Mouse (Mus musculus): ENCODE measurements around the gene Ripor2. TPM values are rescaled to one million over a fixed set of nuclear protein-coding genes. Genes with fewer than 3 reads are reported as not detected.

Ripor2 gene
- total RNA-seq, 1 experiment from 2014 or later: 72.0 TPM

DNA sequence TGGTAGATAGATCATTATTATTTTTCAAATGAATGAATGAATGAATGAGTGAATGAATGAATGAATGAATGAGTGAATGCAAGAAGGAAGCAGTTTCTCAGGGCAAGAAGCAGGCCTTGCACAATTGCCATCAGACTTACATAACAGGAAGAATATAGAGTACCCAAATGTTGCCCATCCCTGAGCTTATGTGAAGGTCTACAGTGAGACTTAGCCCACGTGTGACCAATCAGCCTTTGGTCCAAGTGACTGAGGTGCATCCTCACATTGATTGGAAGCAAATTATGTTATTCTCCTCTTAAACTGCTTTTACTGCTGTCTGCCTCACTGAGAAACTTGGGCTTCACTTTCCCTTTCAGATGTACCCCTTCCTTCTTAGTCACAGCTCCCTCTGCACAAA is 26.7 kb downstream of the Ripor2 start:
- ATAC-seq (replicated peaks in 1 of 2; ENCODE audit: insufficient read depth in 1 of 2, low FRiP score in 2 of 2, low TSS enrichment in 1 of 2, low read depth in 1 of 2, poor library complexity in 2 of 2, severe bottlenecking in 2 of 2): no peak; a peak in 1 of 4 replicates

DNA sequence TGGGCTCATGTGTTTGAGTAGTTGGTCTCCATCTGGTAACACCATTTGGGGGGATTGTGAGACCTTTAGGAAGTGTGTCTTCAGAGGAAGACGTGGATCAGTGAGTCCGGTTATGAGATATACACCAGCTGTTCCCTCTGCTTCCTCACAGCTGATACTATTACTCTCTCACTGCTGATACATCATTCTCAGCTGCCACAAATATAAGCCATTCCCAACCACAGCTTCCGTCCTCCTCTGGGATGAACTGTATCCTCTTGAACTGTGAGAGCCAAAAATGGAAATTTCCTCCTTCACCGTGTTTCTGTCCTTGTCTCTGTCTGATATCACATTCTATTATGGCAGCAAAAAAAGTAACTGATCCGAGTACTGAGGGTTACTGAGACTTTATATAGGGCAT is 28.9 kb downstream of the Ripor2 start:
- no peak for ATAC-seq (replicated peaks in 1 of 2; ENCODE audit: insufficient read depth in 1 of 2, low FRiP score in 2 of 2, low TSS enrichment in 1 of 2, low read depth in 1 of 2, poor library complexity in 2 of 2, severe bottlenecking in 2 of 2)

DNA sequence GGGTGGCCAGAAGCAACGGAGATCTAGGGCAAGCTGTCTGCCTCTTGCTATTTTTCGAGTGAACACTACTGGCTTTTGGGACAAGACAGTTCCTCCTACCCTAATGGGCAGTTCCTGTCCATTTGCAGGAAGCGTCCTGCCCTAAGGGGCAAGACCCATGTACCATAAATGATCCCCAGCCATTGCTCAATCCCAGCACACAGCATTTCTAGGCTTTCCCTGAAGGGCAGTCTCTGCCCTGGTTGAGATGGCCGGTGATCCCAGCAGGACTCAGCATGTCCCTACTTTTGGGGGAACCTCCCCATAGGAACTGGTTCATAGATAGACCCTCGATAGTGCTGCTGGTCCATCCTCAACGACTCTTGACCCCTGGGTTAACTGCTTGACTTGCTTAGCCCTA is 31.0 kb downstream of the Ripor2 start:
- ATAC-seq (replicated peaks in 1 of 2; ENCODE audit: insufficient read depth in 1 of 2, low FRiP score in 2 of 2, low TSS enrichment in 1 of 2, low read depth in 1 of 2, poor library complexity in 2 of 2, severe bottlenecking in 2 of 2): no peak

DNA sequence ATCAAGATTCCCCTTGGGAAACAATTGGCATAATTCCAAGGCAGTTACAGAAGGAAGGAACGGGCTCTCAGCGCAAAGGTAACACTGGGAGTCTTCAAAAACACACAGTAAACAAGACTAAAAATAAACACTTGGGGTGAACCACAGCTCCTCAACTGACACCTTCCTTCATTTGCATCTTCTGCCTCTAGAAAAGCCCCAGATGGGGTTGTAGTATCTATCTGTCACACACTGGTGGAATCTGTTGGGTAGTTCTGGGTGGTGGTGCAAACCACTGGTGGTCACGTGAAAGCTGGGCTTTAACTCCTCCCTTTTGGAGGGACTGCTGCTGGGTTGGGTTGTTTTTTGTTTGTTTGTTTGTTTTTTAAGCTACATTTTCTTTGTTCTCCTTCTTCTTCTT is 31.4 kb downstream of the Ripor2 start:
- peak in 1 of 2 experiments; percentile 11; a peak in 1 of 4 replicates for ATAC-seq (replicated peaks in 1 of 2; ENCODE audit: insufficient read depth in 1 of 2, low FRiP score in 2 of 2, low TSS enrichment in 1 of 2, low read depth in 1 of 2, poor library complexity in 2 of 2, severe bottlenecking in 2 of 2)

DNA sequence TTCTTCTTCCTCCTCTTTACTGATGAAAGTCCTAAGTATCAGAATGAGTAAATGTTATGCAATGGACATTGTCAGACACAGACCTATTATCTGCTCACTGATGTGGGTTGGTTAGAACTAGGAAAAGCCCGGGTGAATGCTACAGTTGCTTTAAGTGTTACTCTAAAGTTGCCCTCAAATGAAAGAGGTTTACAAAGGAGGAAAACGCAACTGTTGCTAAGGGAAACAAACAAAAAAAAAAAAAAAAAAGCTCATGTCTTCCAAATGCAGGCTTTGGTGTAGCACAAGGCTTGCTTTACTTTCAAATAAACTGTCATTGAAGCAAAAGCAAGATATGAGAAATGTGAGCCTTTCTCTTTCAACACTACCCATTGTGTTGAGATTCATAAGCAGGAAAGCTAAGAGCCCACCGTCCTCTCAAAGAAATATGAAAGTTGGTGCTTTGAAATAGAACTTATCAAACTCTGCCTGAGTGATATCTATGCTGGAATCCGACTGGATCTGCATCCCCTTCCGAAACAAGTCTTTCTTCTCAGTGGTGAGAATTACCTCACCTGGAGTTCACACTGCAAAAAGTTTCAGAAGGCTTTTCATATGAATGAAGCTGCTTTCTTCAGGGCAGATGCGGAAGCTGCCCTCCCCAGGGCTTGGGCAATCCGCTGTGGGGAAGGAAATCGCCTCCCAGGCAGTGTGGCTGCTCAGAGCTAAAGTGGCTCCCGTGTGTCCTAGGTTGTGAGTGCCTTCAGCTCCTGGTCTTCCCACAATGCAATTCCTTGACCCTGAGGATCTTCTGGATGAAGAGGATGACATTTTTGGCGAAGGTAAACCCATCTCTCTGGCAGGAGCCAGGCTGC is 32.2 kb downstream of the Ripor2 start:
- peak; percentile 63 to 67; a peak in 3 of 4 replicates for ATAC-seq (replicated peaks in 1 of 2; ENCODE audit: insufficient read depth in 1 of 2, low FRiP score in 2 of 2, low TSS enrichment in 1 of 2, low read depth in 1 of 2, poor library complexity in 2 of 2, severe bottlenecking in 2 of 2)

DNA sequence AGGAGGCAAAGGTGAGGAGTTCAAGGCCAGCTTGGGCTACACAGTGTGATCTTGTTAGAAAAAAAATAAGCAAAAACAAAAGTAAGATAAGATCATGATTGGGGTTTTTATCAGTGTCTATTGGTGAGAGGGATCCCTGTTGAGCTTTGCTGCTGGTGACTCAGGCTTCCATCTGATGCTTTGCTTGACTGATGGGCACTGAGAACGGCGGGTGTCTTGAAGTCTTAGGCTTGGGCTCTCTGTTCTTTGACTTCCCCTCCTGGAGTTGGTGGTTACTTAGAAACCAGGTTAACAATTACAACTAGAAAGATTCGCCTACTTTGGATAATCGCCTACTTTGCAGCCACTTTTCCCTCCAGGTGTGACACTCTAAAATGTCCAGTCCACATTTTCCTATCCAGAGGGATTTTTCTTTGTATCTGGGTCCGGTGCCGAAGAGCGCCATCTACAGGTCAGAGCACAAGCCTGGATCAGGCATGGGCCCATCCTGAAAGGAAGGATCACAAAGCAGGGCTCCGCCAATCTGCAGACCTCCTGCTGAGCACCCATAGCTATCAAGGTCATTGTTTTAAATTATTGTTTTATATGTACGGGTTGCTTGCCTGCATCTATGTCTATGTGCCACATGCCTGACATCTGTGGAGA is 34.1 kb downstream of the Ripor2 start:
- ATAC-seq (replicated peaks in 1 of 2; ENCODE audit: insufficient read depth in 1 of 2, low FRiP score in 2 of 2, low TSS enrichment in 1 of 2, low read depth in 1 of 2, poor library complexity in 2 of 2, severe bottlenecking in 2 of 2): no peak; a peak in 1 of 4 replicates

DNA sequence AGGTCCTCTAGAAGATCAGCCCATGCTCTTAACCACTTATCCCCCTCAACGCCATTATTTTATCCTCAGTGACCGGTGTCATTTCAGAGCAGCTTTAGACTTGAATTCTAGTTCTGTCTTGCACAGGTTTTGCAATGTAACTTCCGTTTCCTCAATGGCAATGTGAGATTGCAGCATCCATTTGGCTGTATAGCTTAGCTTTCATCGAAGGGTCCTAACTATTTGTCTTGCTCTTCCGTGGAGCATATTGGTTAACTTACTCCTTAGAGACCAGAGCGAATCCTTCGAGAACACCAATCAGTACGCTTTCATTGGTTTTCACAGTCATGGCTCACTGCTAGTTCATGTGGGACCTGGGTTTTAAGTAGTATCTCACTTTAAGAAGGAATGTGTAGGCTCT is 34.7 kb downstream of the Ripor2 start:
- peak in 1 of 2 experiments; percentile 9; a peak in 1 of 4 replicates for ATAC-seq (replicated peaks in 1 of 2; ENCODE audit: insufficient read depth in 1 of 2, low FRiP score in 2 of 2, low TSS enrichment in 1 of 2, low read depth in 1 of 2, poor library complexity in 2 of 2, severe bottlenecking in 2 of 2)

DNA sequence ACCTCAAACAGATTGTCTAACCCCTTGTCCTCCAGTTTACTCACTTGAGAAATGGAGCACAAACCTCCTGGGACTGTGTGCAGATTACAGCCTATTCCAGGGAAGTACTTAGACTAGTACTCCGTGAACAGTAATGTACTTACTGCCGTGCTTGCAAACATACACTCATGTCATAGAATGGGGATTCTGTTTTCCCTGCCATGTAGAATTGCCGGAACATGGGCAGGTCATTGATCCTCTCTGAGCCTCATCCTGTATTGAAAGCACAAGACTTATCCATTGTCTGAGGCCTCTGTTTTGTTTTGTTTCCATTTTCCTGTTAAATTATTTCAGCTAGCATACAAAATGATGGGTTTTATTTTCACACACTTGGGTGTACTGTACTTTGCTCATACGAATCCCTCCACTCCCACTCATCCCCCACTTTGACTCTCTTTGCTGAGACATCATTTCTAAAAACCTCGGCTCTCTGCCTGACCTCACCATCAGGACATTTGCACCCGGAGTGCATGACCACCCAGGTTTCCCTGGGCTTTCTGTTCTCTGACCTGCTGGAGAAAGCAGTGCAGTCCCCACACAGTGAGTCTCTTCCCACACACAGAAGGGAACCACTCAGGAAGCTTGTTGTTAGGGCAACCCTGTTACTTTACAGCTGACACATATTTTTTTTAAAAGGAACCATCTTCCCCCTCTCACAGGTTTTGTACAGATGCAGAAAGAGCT is 35.2 kb downstream of the Ripor2 start:
- ATAC-seq (replicated peaks in 1 of 2; ENCODE audit: insufficient read depth in 1 of 2, low FRiP score in 2 of 2, low TSS enrichment in 1 of 2, low read depth in 1 of 2, poor library complexity in 2 of 2, severe bottlenecking in 2 of 2): no peak

DNA sequence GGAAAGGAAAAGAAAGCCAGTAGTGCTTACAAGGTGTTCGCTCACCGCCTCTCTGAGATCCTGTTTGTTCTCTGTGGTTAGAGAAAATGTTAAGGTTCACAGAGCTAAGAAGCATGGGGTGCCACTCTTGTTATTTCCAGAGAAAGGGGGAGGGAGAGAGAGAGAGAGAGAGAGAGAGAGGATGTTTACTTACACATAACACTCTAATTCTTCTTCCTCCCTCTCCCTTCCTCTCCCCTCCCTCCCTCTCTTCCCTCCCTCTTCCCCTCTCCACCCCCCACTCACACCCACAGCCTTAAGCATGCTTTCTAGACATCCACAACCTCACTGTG is 35.8 kb downstream of the Ripor2 start:
- ATAC-seq (replicated peaks in 1 of 2; ENCODE audit: insufficient read depth in 1 of 2, low FRiP score in 2 of 2, low TSS enrichment in 1 of 2, low read depth in 1 of 2, poor library complexity in 2 of 2, severe bottlenecking in 2 of 2): no peak

DNA sequence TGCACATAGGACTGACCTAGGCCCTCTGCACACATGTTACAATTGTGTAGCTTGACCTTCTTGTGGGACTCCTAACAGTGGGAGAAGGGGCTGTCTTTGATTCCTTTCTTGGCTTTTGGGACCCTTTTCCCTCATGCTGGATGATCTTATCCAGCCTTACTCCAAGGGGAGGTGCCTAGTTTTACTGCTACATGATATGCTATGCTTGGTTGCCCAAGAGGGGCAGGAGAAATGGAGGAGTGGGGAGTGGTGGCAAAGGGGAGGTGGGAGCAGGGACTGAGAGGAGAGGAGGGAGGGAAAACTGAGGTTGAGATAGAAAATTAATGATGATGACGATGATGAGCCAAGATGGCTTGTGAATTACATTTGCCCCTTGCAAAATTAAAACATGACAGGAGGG is 37.7 kb downstream of the Ripor2 start:
- ATAC-seq (replicated peaks in 1 of 2; ENCODE audit: insufficient read depth in 1 of 2, low FRiP score in 2 of 2, low TSS enrichment in 1 of 2, low read depth in 1 of 2, poor library complexity in 2 of 2, severe bottlenecking in 2 of 2): no peak

DNA sequence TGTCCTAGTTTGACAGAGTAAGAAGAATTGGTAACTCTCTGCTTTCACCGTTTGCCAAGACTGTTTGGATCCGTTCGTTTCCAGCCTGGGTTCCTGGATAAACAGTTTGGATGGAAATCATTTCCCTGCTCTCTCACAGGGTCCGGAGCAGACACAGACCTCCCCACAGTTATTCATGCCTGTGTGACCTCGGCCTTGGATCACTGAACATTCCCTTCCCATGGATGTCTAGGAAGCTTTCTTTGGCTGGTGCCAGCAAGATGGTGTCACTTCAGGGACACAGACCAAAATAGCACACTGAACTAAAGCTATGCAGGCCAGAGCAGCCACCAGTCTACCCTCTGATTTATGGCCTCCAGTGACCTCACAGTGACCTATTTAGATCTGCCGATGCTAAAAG is 38.5 kb downstream of the Ripor2 start:
- no peak for ATAC-seq (replicated peaks in 1 of 2; ENCODE audit: insufficient read depth in 1 of 2, low FRiP score in 2 of 2, low TSS enrichment in 1 of 2, low read depth in 1 of 2, poor library complexity in 2 of 2, severe bottlenecking in 2 of 2)

DNA sequence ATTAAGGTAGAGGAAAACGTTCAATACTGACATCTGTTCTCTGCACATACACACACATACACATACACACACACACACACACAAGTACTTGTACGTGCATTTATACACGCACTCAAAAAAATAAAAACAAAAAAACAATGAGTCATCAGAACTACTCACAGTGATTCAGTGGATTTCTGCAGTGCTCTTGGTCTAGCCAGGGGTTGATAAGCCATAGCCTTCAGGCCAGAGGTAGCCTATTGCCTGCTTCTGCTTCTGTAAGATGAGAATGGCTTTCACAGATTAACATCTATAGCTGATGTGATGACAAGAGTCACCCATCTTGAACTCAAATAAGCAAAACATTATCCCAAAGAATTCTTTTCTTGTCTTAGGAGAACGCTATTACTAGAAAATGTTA is 41.6 kb downstream of the Ripor2 start:
- no peak for ATAC-seq (replicated peaks in 1 of 2; ENCODE audit: insufficient read depth in 1 of 2, low FRiP score in 2 of 2, low TSS enrichment in 1 of 2, low read depth in 1 of 2, poor library complexity in 2 of 2, severe bottlenecking in 2 of 2)

DNA sequence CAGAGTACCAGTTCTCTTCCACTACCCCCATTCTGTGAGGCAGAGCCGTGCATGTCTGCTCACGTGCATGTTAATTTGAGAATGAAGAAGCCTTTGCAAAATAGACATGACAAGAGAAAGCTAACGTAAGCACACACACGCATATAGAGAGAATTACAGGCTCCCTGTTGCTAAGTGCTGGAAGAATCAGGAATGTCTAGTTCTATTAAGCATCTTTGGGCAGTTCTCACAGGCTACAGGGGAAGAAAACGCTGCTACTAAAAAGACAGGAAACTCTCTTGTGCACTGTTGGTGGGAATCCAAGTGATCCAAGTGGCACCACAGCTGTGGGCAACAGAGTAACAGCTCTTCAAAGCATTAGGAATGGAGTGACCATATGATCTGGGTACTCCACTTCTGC is 43.1 kb downstream of the Ripor2 start:
- ATAC-seq (replicated peaks in 1 of 2; ENCODE audit: insufficient read depth in 1 of 2, low FRiP score in 2 of 2, low TSS enrichment in 1 of 2, low read depth in 1 of 2, poor library complexity in 2 of 2, severe bottlenecking in 2 of 2): no peak

DNA sequence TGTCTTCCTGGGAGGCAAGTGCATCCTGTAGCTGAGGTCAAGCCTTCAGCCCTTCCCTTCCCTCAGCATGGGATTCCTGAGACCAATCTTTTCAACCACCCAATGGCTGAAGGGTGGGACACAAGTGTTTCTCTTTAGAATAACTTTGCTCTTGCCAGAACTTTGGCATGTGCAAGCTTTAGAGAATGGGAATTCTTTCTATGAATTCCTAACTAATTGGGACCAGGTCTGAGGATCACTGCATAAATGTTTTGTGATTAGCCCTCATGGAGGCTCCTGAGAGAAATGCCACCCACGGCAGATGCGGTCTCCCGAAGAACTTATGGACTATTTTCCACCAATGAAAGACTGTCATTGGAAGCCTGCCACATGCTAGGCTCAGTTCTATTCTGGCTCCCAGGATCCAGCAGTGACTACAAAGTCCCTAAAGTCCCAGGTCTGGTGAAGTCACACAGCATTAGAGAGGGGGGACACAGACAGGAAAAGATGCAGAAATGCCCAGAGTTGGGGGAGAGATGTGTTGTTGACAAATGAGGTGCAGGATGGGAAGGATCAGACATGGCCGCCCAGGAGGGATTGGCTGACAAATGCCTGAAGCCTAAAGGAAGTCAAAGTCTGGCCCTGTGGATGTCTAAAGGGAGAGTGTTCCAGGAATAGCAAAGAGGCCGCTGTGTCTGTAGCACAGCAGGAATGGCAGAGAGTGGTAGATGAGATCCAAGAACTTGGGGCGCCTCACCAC is 44.9 kb downstream of the Ripor2 start:
- ATAC-seq (replicated peaks in 1 of 2; ENCODE audit: insufficient read depth in 1 of 2, low FRiP score in 2 of 2, low TSS enrichment in 1 of 2, low read depth in 1 of 2, poor library complexity in 2 of 2, severe bottlenecking in 2 of 2): no peak

DNA sequence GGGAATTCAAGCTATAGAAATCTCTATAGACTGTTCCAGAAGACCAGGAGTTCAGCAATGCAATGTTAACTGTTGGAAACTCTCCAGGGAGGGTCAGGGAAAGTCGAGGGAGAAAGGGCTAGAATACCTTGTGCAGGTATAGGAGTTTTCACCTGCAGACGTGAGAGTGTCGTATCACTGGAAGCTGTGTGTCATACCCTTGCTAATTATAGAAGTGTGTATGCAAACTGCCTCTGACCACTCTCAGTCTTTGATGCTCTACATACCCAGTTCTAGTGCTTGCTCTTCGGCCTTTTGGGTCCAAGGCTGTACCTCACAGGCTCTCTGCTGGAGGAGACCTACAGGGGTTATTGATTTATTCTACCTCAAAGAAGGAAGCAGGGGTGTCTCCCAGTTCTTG is 46.2 kb downstream of the Ripor2 start:
- no peak for ATAC-seq (replicated peaks in 1 of 2; ENCODE audit: insufficient read depth in 1 of 2, low FRiP score in 2 of 2, low TSS enrichment in 1 of 2, low read depth in 1 of 2, poor library complexity in 2 of 2, severe bottlenecking in 2 of 2)

DNA sequence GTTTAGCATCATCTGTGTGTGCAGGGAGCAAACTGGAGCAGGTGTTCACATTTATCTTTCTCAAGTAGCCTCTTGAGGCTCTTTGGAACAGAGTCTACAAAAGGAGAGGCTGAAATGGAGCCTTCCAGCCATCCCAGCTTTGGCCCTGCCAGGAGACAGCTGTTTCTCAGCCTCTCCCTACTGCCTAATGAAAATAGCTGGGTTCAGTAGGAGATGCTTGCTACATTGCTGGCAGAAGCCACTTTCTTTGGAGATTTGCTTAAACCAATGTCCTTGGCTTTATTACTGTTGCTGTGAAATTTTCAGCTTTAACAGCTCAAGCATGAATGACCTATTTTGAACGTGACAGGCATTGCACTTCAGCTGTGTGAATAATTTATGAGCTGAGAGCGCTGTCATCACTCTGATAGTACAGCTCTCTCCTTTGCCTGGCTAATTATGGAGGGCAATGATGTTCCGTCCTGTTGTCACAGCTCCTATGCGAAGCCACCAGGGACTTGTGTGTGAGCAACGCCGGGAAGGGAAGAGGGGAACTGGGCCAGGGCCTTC is 47.2 kb downstream of the Ripor2 start:
- no peak for ATAC-seq (replicated peaks in 1 of 2; ENCODE audit: insufficient read depth in 1 of 2, low FRiP score in 2 of 2, low TSS enrichment in 1 of 2, low read depth in 1 of 2, poor library complexity in 2 of 2, severe bottlenecking in 2 of 2)

DNA sequence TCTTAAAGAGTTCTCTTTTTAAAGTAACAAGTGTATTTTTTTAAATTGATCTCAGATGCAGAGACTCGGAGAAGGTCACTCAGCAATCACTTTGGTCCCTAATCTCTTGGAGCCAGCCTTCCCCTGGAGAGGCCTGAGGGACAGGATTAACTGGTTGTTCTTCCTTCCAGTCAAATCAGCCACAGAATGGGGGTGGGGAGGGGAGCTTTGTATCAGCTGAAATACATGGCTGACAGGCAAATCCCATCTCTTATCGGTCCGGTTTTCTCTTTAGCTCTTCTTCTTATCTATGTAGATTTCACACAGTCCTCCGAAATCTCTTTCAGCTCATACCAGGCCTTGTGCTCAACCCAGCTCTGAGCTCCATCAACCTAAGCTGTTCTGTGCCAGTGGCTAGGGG is 48.4 kb downstream of the Ripor2 start:
- ATAC-seq (replicated peaks in 1 of 2; ENCODE audit: insufficient read depth in 1 of 2, low FRiP score in 2 of 2, low TSS enrichment in 1 of 2, low read depth in 1 of 2, poor library complexity in 2 of 2, severe bottlenecking in 2 of 2): no peak
